Mouse (Mus musculus) CD4-positive, CD25-positive, alpha-beta regulatory T cell, adult 4 months (primary cell): Measurements from ENCODE around the gene Stra8. TPM values are rescaled to one million over a fixed set of nuclear protein-coding genes. Genes with fewer than 3 reads are reported as not detected.

Experiments
- ATAC-seq: one replicate; pipeline ENCODE4 v1.8.0; 2017
- polyA plus RNA-seq, 2 experiments: library from polyadenylated mRNA; unstranded; fragments of 100-300 nt; shearing (Covaris generic); gene quantifications; one replicate each; pipeline ENCODE4 v1.2.1; 2017

Gene Stra8
- under 1 TPM in 1 of 2 experiments, not detected in 1; 0.27 TPM for polyA plus RNA-seq

DNA sequence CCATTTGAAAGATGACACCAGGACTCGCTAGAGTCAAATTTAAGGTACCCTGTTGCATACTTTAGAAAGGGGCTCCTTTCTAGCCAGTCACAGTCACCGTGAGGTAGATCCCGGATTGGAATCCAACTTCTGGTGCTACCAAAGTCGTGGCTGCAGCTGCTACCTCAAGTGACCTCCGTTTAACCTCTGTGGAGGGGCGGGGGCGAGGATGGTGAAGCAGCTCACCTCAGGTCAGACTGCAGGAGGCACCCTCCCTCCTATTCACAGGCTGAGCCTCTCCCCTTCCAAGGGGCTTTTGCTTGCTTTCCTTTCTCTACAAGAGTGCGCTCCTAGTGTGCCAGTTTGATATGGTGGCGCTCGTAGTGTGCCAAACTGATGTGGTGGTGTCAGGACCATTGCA lies at the start of gene Stra8:
Stra8 (plus strand) TSS at position 208 of the 400 bp plus-strand sequence.
- ATAC-seq: no peak

DNA sequence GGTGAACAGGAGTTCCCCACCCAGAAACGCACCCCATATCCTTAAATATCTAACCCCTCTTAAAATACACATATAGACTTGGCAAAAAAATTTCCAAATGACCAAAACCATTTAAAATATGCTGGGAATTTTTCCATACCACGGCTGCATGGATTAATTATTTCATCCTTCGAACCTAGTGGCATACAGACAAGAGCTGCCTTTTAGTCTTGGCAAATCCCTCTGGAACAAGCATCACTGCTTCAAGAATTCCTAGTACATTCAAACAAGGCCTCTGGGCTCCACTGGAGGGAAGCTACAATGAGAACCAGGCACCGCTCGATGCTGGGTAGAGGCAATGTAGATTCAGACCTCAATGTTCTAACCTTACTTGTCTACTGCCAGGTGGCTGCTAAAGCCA lies 49.2 kb upstream of the Stra8 start:
- ATAC-seq: no peak

DNA sequence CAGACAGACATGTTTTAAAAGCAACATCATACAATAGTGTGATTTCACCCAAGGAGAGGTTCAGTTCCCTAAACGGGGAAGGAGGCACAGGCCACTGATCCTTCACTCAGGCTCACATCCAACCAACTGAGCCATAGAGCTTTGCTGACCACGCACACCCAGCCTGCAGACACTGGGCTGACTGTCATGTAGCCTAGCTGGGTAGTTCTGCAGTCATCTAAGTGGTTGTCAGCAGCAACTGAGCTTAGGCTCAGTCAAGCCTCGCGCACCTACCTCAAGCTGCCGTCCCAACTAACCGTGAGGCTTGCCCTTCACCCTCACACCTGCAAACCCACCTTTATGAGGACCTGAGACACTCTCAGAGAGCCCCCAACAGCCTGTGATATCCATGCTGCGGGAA lies 48.0 kb upstream of the Stra8 start:
- ATAC-seq: no peak

DNA sequence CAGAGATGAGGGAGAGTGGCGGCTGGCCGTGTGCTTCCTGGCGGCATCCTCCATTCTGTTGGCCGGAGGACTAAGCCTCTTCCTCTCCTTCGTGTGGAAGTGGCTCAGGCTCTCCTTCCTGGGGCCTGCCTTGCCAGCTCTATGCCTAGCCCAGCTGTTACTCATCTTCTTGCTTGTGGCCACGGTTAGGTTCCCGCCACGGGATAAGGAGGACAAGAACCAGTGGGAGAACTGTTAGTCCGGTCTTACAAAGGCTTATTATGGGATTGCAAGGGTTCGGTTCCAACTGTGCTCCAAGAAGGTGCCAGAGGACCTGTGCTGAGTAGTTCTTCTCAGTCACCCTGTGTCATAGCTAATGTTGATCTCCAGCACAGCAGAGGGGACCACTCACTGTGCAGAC lies 47.1 kb upstream of the Stra8 start:
- no peak for ATAC-seq

DNA sequence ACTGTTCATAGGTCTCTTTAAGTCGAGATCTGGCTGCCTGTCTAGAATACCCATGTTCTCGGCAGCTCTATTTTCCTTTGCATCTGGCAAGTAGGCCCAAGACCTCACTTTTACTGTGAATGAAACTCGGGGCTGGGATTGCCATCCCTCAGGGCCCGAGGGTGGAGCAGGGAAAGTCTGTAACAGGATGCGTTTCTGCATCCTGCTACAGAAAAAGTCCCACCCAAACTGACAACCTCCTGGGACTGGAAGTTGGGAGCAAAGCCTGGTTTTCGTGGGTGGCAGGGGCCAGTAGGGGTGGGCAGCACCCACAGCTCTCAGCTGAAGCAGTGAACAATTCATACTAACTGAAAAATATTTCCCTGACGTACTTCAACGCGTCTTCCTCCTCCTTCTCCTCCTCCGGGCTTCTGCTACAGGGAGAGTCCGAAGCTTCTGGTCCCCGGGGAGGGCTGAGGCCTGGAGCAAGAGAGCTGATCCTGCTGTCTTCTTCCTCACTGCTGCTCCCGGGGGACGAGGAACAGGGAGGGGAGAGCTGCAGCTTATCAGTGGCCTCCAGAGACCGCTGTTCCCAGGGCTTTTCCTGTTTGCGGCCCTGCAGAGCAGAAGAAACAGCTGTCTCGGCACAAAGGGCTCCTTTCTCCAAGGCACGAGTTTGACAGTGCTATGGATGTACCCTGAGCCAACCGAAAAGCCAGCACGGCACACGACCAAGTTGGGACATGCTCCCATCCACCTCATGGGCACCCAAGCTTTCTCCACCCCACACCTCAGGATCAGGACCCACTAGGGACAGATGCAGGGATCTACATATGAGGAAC lies 45.7 kb upstream of the Stra8 start:
- ATAC-seq: no peak

DNA sequence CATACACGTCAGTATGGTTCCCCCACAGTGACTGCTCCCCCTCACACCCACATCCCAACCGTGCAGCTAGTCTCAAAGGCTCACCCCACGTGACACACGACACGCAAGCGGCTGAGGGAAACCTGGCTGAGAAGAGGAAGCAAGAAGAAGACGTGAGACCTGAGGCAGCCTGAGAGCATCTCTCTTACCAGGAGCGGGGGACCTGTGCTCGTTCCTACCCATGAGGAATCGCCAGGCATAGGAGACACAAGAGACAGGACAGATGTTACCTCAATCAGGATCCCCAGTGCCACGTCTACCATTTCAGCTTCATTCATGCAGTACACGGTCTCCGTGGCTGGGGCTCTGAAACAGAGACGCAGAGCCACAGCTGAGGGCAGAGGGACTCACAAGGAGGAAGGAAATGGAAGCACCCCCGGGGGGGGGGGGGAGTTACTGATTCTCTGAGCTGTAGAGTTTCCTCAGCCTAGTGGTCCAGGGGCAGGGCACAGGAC lies 44.6 kb upstream of the Stra8 start:
- ATAC-seq: peak; percentile 13

DNA sequence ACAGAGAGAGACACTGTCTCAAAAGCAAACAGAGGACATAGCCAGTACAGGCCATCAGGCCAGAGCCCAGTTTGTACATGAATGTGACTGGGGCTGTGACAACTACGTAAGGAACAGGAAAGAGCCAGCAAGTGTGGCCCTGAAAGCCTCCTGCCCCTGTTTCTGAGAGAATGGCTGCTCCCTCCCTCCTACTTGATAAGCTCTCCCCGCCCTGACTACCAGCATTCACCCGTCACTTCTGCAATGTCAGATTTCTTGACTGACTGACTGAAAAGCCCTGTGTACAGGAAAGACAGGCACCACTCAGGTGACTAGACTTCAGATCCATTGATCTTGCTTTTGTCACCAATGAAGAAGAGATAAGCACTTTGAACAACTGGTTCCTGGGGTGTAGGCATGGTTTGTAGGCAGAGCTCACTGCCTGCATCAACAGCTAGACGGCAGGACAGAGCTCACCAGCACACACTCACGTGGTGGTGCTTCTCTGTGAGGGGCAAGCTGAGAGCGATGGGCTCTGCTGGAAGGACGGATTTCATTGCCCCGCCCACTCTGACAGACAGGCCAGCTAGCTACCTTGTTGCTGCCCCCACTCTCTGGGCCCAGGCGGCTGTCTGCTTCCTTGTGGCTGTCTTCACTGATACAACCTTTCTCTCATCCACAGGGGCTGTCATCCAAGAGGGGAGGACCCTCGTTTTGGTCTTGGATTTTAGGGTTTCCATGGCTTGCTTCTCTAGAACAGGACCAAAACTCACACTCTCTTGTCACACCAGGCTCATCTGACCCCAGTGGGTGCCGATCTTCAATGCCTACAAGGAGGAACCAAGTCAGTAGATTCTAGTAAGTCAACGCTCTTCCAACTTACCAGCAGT lies 43.8 kb upstream of the Stra8 start:
- no peak for ATAC-seq

DNA sequence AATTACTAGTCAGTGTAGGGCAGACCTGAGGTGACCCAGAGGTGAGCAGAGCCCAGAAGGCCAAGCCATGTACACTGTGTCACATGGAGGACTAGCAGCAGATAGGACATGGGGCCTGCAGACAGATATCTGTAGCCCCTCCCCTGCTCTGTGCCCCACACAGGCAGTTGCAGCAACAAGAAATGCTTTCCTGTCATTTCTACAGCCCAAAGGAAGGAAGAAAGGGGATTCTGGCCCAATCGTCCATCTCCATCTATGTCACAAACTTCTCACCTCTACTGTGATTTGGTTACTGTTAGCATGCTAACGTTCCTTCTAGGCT lies 43.2 kb upstream of the Stra8 start:
- no peak for ATAC-seq

DNA sequence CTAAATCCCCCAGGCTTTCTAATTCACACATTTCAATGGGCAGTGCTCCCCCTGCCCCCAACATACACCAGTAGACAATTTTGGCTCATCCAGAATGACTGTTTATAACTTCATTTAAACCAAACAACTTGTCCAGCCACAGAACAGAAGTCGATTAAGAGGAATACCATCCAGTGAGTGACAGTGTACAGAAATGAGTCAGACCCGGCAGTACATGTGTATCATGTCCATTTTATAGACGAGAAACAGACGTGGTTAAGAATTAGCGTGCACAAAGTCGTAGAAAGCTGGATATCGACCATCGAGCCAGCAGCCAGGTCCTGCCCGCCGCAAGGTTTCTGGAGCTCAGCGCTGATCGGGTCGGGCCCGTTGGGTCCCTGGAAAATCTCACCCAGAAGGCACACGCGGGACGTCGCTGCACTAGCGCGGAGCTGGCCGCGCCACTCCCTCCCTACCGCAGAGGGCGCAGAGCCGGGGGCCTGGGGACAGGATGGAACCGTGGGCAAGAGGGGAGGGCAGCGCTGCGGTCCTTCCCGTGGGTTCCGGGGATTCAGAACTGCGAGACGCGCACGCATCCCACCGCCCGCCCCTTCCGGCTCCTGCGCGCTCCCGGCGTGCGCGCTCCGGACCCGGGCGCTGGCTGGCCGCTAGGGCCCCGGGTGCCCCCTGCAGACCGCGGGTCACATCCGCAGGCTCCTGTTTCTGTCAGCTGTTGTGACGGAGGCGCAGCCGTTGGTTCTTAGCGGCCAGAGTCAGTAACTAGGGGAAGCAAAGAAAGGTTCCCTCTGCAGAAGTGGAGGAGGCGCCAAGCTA lies 42.2 kb upstream of the Stra8 start, which contains the start of gene Cyren:
Cyren (minus strand) TSS at position 552 of the 813 bp plus-strand sequence.
- ATAC-seq: peak; percentile 90

DNA sequence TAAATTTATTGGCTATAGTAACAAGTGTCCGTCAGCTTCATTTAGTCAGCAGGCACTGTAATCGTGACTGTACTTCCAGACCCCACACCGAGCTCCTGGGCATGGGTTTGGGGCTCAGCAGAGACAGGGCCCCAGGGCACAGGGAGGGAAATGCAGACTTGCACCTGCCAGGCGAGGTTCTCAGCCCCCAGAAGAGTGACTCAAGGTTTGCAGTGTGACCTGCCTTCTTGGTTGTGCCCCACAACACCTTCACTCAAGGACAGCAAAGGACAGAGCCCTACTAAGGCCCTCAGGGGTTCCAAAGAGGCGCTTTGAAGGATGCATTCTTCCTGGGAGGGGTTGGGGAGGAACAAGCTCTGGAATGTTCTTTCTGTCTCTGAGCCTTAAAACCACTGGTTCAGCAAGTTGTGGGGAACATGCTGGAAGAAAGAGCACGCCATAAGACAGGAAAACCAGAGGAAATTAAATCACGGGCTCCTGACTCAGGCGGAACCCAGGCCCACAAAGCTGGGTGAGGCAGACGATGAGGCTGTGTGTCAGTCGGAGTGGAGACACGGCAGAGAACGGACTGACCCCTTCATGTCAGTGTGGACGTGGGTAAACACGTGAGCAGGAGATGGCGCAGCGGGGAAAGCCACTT lies 40.7 kb upstream of the Stra8 start:
- no peak for ATAC-seq

DNA sequence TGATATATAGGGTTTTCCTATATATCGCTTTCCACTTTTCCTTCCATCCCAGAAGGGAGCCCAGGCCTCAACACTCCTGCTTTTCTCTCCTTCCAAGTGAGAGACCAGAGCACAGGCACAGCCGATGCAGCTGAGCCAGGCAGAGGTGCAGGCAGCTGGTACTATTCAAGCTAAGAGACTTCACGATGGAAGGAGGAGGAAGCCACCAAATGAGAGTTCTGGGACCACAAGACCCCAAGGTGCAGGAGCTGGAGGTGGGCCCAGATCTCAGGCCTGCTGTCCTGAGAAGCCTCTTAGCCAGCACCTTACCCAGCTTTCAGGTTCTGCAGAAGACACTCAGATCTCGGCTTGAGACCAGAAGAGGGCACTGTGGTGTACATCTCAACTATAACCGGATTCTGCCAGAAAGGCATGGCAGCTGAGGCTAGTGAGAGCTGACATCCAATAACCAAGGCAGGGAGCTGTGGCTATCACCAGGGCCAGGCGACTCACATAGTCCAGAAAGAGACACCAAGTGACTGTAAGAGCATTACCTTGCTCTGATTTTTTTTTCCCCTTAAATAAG lies 40.0 kb upstream of the Stra8 start:
- ATAC-seq: peak; percentile 12

DNA sequence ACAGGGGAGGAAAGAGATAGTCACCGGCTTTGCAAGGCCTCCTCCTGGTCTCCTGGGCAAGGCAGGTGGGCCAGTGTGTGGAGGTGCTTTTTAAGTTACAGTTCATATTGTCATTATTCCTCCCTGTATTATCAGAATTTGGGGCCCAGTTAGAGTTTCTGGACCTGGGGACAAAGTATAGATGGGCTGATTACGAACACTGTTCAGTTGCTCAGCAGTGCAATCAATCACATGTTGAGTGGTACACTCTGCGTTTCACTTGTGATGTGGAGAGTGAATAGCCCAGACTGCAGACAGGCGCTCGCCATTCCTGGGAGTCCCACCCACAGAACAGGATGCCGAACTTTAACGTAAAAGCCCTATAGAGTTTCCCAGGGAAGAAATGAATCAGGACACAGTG lies 35.2 kb upstream of the Stra8 start:
- no peak for ATAC-seq

DNA sequence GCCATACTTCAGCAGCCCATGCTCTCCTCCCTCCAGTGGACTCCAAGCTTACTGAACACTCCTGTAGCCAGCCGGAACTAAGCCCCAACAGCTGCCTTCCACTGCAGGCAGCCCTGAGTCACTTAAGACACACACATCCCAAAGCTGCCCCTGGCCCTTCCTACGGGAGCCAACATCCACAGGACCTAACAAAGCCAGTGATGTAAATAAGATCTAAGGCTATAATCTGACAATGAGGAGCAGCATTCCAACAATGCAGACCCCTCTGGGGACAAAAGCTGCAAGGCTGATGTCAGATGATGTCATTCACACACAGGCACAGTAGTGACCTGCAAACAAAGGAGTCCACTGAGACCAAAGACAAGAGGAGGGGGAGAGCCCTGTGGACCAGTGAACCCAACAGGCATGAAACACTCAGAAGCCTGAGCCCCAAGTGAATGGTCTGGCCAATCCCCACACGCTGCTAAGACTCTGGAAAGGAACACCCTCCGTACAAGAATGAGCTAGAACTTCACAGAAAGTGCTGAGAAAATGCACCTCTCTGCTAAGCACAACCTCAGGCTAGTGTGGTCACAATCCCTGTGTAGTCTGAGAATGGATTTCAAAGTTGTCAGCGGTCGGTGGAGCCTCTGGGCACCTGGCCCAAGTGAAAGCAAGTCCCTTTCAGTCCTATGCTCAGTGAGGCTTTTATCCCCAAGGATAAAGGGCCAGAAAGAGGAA lies 32.7 kb upstream of the Stra8 start:
- ATAC-seq: no peak

DNA sequence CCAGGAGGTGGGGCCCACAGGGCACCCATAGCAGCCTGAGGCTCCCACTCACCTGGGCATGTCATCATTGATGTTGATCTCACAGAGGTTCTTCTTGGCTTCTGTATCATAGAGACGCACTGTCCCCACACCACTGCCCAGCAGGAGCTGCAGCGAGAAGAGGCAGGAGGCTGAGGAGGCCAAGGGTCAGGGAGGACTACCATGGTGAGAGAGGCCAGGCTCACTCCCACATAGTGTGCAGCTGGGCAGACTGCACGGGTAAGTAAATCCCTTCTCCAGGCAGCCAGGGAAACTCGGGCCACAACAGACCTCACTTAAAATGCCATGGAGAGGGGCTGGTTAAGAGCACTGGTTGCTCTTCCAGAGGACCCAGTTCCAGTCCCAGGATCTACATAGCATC lies 30.8 kb upstream of the Stra8 start:
- no peak for ATAC-seq

DNA sequence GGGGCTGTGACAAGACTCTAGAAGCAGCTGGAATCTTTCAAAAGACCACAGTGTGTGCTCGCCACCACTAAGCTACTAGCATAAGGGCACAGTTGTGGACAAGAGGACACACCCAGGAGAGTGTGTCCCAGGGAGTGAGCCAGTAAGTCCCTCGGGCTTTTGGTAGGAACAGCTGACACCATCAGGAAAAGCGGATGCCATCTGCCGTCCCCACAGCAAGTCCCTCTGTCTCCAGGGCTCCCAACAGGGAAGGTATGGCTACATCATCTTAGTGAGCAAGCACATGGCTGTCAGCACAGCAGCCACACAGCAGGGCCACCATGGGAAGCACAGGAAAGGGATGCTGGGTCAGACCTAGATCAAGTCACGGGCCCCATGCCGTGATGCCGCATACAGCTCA lies 24.4 kb upstream of the Stra8 start:
- no peak for ATAC-seq

DNA sequence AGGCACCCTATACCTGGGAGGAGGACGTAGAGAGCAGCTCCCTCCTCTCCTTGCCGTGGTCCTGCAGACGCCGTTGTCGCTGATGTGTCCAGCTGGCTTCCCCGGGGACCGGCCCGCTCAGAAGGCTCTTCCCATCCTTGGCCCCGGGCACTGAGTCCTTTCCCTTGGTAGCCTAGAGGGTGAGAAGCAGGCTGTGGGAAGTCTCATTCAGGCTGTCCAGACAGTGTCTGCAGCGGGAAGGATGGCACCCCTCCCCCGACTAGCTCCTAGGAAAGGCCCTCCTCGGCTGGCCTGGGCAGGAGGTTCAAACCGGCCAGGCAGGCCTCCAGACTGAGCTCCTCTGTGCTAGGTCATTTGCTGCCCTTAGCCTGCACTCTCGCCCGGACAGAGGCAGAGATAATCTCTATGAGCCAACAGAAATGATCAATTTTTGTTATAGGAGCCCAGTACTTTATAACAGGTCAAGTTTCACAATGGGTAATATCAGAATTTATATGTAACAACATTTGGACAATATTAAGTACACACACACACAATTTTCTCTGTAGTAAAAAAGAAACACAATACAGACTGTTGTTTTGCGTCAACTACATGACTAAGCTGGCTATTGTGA lies 23.7 kb upstream of the Stra8 start:
- no peak for ATAC-seq

DNA sequence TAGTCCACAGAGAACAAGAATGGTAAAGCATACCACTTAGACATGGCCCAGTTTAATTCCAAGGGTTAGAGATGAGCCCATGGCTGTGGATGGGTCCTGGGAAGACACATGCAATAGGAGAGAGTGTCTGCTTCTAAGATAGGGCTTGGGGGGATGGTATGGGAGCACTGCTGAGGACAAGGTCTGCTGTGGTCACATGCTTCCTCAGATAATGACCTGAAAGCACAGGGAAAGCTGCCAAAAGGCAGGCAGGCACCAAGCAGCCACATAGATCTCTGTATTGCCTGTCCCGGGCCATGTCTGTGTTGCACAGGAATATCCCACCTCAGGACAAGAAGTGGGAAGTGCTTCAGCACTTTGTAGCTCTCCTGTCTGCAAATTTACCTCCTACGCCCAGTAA lies 20.8 kb upstream of the Stra8 start:
- ATAC-seq: no peak

DNA sequence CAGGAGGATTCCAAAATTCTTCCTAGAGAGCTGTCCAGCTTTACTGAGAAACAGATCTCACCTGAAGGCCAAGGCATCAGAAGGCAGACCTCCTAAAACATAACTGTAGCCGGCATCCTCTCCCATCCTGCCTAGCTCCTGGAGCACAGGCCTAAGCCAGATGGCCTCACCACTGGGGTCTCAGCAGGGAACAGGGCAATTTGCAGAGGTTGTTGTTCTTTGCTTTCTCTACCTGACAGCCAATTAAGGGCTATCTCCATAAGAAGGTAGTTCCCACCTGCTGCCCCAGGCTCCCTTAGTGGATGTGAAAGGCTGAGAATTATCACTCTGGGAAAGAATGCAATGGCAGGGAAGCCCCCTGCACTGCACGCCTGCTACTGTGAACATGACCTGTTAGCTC lies 19.0 kb upstream of the Stra8 start:
- no peak for ATAC-seq

DNA sequence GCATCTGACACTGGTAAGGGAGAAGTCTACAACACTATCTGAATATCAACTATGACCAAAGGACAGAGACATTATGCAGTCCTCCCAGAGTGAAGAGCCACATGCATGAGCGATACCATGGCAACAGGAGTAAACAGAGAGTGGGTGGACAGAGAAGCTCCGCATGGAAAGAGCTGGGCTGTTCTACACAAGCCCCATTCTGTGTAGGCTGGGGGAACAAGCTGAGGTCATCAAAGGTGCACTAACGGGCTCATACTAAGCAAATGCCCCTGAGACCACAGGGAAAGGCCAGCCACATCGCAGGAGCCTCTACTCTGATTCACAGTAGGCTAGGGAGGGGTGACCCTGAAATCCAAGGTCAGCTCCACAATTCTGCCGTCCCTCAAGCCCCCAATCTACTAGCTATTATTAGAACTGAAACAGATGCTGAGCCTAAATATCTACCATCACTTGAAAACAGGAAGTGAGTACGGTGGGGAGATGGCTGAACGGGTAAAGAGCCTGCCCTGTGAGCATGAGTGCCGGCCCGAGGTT lies 18.0 kb upstream of the Stra8 start:
- peak; percentile 70 for ATAC-seq

DNA sequence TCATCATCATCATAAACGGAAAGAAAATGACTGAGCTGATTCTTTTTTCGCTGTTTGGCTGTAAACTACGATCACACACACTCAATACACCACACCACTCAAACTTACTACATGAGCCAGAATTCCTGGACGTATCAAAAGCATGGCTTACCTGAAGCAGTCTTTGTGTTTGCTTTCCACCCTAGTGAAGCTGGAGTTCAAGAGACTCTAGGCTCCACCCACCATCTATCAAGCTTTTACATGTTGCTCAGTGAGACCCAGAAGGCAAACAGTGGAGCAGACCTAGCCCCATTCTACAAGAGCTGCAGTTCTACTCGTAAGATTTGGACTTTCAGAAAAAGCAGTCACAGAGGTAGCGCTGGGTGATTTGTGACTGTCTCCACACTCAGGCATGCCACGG lies 17.4 kb upstream of the Stra8 start:
- peak; percentile 50 for ATAC-seq

DNA sequence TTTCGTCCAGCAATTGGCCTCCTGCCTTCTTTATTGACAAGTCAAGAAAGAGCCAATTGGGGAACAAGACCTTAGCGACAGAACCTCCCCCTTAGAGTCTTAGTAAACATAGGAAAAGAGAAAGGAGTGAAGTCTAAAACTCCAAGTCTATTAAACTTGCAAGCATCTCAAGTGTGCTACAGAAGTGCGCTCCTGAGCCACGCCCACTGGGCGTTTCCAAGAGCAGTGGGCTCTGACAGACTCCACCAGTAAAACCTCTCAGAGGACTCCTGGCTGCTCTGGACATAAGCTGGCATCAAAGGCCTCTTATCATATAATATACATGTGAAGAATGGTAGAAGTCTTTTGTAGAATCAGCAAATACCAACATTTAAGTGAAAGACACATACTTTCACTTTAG lies 16.5 kb upstream of the Stra8 start:
- ATAC-seq: no peak
